Mouse (Mus musculus): ENCODE results near the gene Mtor.

DNA sequence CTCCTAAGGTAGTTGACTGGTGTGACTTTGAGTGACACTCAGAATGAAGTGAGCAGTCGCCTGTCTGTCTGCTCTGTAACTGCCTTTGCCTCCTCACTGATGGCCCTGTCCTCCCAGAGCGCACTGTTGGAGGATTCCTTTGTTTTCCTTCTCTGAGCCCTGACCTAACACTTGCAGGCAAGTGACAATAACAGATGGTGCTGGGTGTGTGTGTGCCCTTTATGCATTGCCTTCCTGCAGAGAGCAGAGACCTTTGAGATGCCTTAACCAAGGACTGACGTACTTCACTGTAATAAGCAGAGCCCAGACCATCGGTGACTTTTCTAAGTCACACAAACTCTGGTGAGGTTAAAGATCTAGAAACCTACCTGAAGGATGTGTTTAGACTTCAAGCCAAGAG lies 82.9 kb downstream of the Mtor start:
- TF ChIP-seq CTCF (IDR thresholded peaks at IDR 0.05; ENCODE audit: extremely low read depth, insufficient read depth, low read length) (no peak), POLR2A (IDR thresholded peaks at IDR 0.05; ENCODE audit: extremely low read depth, insufficient read depth, low read length) (no peak)

Measured in cortical plate, adult 2 months (tissue).